Mouse (Mus musculus): ENCODE data around the gene Crabp1.

DNA sequence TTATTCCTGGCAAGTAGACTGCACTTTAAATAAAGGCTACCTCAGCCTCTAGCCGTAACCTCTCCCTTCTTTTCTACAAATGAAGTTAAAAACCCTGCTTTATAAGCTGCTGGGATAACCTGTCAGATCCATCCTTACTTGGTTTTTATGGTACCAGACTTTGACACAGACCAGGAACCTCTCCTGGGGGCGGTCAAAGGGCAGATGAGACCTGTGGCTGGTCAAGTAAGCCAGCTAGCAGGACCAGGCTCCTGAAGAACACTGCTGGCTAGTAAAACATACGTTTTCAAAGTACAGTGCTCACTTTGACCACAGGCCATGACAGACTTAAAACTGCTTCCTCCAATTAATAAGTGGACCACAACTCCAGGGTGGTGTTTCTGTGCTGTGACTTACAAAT lies 48.8 kb upstream of the Crabp1 start:
- TF ChIP-seq POLR2A (IDR thresholded peaks at IDR 0.05; ENCODE audit: borderline replicate concordance, extremely low read depth, insufficient read depth, insufficient read length, poor library complexity, severe bottlenecking) = no peak
- no peak for TF ChIP-seq CTCF (IDR thresholded peaks at IDR 0.05; ENCODE audit: borderline replicate concordance, extremely low read depth, insufficient read depth, insufficient read length)
